Comparison of ENCODE assay signal across 16 mouse cellular contexts in the genomic region with DNA sequence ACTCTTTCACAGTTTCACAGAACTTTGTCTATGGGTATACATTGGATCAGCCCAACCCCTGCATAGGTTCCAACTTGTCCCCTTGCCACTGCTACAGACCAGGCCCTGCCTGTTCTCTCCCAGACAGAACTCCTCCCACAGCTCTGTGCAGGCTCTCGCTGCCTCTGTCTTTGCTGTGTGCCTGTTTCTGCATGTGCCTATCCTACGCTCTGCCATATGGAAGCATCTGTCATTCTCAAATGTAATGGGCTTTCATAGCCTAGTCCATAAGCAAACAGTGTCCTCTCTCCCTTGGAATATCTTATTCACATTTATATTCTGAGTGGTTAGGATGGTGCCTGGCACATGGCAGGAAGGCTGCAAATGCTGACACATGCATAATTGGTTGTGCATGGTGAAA.
DNase-seq lines count a peak whose midpoint lies in the region; ATAC-seq lines count a peak whose summit lies in the region.
"Had no signal": no experiment of that assay in that cellular context is flagged by ENCODE, and none has a peak within 500 bp of the region (broad histone marks: within the 10 kb centered on the region; RNA-seq: fewer than 3 reads in every experiment).

No protein-coding gene starts in this region.

- H3K9ac ChIP-seq in forebrain, embryonic 15.5 days (replicated peaks) = no peak overlapping the region
- H3K9ac ChIP-seq: embryonic facial prominence, embryonic 15.5 days; heart, embryonic 13.5 days had no signal

- H3K4me2 ChIP-seq in forebrain, embryonic 15.5 days (replicated peaks) = no peak overlapping the region
- H3K4me2 ChIP-seq: embryonic facial prominence, embryonic 15.5 days; heart, embryonic 13.5 days had no signal

- no peaks in the 10 kb centered on the region for H3K36me3 ChIP-seq in forebrain, embryonic 15.5 days
- H3K36me3 ChIP-seq: embryonic facial prominence, embryonic 15.5 days had no signal

- DNase-seq in layer of hippocampus, adult 18-20 months (ENCODE audit: low spot score in 2 of 2) = peak; percentile 31 to 77
- DNase-seq in layer of hippocampus, postnatal 25 days (ENCODE audit: extremely low spot score in 1 of 2, low spot score in 1 of 2) = no peak
- peak; percentile 74 for DNase-seq in brain, adult 2 months (ENCODE audit: low read depth, low spot score)
- peak; percentile 58 for DNase-seq in layer of hippocampus, adult 9-11 months
- no peak for DNase-seq in ovary, postnatal 36 days (ENCODE audit: low spot score)
- no peak for DNase-seq in urinary bladder, adult 2 months (ENCODE audit: low spot score)
- no peak for DNase-seq in adrenal gland, postnatal 14 days
- DNase-seq: adrenal gland, adult 2 months; cerebellum, adult 8-10 months; kidney, adult 18-20 months; kidney, postnatal 36 days; thymus, postnatal 25 days had no signal

- H3K27ac ChIP-seq in forebrain, embryonic 15.5 days (replicated peaks) = peak overlapping the region; percentile 56
- H3K27ac ChIP-seq: embryonic facial prominence, embryonic 15.5 days; heart, embryonic 13.5 days; macrophage had no signal

- ATAC-seq in forebrain, embryonic 15.5 days (replicated peaks) = peak; percentile 90

- no peaks in the 10 kb centered on the region for H3K9me3 ChIP-seq in forebrain, embryonic 15.5 days
- H3K9me3 ChIP-seq: embryonic facial prominence, embryonic 15.5 days; heart, embryonic 13.5 days had no signal

- H3K4me1 ChIP-seq in forebrain, embryonic 15.5 days = peaks cover 28% of the 10 kb centered on the region
- H3K4me1 ChIP-seq: heart, embryonic 13.5 days had no signal

- no peaks in the 10 kb centered on the region for H3K27me3 ChIP-seq in forebrain, embryonic 15.5 days
- H3K27me3 ChIP-seq: embryonic facial prominence, embryonic 15.5 days; heart, embryonic 13.5 days had no signal

- H3K4me3 ChIP-seq in forebrain, embryonic 15.5 days = no peak overlapping the region
- H3K4me3 ChIP-seq: embryonic facial prominence, embryonic 15.5 days; heart, embryonic 13.5 days had no signal

- WGBS in forebrain, embryonic 15.5 days = 64% methylated on average over 2 of the region's 2 CpGs

Comparison
In these comparisons a context has a peak if more than half of its experiments do, and no peak if none do; other contexts are left out.
1. DNase-seq: peak in layer of hippocampus, adult 18-20 months (2 of 2), brain, adult 2 months (single experiment) and layer of hippocampus, adult 9-11 months (single experiment); none in layer of hippocampus, postnatal 25 days (0 of 2), ovary, postnatal 36 days (single experiment), urinary bladder, adult 2 months (single experiment) and adrenal gland, postnatal 14 days (single experiment).